Mouse (Mus musculus): ENCODE measurements at regions not wholly inside any gene's neighbourhood (a gene's known extent, or its start where the extent isn't known, plus 50 kb on each side); places are given as distances from the start of the nearest gene placed in this dataset.

DNA sequence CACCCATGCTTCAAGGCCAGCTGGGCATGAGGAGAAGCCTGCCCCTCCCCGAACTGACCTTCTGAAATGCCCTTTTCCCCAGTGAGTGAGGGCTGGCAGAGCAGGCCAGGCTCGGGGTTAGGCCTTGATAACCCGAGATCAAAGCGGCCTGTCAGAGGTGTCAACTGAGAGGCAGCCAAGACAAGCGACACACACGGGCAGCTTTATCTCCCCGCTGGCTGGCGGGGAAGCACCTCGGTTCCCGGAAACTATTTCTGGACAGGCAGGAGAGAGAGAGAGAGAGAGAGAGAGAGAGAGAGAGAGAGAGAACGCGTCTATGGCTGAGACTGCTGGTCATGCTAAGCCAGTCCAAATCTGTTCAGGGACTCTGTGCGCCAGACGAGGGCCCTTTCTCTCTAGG, 95.3 kb upstream of the Tbx3 start:
- DNase-seq (ENCODE audit: low spot score in 2 of 2): no peak

DNA sequence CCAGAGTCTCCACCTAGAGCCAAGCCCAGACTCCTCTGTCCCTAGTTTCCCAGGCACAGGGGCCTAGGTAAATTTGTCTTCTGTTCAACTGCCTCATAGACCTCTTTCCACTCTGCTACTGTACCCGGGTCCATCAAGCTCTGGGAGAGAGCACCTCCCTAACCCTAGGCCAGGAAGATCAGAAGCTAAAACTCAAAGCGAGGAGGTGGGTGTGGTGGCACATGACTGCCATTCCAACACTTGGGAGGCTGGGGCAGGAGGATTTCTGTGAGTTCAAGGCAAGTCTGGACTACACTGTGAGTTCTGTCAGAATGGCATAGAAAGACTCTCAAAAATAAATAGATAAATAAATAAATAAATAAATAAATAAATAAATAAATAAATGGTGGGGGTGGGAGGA, 91.2 kb upstream of the Tbx3 start:
- no peak for DNase-seq (ENCODE audit: low spot score in 2 of 2)

DNA sequence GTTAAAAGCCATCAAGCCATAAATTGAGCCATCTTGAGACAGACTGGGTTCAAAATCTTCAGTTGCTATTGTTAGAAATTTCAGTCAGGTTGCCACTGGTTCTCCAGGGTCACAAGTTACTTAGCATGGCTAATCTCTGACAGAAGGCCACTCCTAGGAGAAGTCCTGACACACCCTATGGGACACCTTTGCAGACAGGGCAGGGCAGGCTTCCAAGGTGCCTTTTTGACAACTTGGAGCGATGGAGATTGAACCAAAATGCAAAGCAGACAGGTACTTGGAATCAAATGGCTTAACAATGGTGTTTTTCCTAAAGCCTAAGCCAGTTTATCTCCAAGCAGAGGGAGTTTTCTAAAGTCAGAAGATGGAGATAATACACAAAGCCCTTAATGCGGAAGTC, 90.7 kb upstream of the Tbx3 start:
- DNase-seq (ENCODE audit: low spot score in 2 of 2): no peak

DNA sequence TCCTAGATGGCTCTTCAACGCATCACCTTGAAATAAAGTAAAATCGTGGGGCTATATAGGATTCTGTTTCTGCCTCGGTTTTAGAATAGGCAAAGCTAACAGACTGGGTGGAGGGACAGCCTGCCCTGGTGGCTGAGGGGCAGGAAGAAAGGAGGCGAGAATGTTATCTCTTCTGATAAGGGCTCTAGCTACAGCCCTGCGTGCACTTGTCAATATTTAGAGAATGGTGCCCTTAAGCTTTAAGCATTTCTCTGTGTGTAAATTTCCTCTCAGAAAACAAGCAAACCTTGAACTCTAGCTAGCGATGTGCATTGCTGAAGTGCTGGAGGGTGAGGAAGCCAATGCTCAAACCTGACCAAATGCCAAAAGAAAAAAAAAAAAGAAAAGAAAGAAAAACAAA, 90.1 kb upstream of the Tbx3 start:
- no peak for DNase-seq (ENCODE audit: low spot score in 2 of 2)

DNA sequence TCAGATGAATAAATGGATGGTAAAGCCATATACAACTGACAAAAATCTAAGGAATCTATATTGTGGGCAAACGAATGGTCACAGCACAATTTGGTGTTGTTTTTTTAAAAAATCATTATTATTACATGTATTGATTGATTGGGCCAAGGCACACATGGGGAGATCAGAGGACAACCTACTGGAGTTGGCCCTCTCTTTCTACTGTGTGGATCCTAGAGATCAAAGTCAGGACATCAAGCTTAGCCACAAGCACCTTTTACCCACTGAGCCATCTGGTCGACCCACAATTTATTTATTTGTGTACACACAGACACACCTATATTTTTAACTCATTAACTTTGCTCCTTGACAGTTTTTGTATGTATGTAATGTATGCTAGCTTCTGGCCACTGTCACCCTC, 89.7 kb upstream of the Tbx3 start:
- no peak for DNase-seq (ENCODE audit: low spot score in 2 of 2)

DNA sequence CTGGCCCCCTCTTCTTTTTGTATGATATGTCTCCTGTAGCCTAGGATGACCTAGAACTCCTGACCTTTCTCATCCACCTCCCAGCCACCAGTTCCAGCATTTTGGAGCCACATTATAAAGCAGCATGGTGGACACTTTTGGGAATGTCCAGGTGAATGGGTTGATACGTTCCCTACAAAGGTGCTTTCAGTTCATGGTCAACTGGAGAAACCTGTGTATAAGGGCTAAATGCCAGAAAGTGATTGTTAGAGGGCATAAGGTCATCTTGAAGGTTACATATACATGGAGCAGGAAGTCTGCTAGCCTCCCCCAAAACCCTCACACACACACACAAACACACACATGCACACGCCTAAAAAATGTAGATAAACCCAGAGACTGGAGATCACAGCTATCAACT, 86.1 kb upstream of the Tbx3 start:
- no peak for DNase-seq (ENCODE audit: low spot score in 2 of 2)

DNA sequence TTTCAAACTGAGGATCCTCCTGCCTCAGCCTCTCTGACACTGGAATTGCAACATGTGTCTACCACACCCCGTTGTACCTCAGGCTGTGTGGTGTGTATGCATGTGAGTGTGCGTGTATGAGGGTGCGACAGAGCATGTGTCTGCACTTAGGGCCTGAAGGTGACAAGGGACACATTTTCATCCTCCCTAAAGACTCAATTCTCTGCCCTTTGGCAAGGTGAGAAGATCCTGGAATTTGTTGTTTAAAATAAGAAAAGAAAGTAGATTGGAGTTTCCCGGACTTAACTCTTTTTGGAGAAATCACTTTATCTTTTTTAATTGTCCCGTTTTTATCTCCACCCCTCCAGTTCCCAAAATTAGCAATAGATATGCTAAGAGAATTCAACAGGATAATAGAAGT, 85.6 kb upstream of the Tbx3 start:
- no peak for DNase-seq (ENCODE audit: low spot score in 2 of 2)

DNA sequence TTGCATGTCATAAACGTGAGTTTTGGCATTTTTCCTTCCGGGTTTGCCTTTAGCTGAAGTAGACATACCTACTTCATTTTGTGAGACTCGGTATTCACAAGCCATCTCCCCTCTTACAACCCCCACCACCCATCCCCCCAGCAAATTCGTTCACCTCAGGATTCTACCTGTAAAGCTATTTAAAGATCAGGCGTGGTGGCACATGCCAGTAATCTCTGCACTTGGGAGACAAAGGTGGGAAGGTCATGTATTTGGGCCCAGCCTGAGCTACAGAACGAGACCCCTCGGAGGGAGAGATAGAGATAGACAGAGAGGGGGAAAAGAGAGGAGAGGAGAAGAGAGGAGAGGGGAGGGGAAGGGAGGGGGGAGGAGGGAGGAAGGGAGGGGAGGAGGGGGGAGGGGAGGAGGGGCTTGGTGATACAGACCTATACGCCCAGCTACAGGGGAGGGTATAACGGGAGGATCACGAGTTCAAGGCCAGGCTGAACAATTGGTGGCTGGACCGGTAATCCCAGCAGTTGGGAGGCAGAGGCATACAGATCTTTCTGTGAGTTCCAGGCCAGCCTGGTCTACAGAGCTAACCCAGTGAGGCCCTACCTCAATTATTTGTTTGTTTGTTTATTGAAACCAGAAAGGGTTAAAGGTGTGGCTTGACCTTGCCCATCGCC, 83.9 kb upstream of the Tbx3 start:
- no peak for DNase-seq (ENCODE audit: low spot score in 2 of 2)

DNA sequence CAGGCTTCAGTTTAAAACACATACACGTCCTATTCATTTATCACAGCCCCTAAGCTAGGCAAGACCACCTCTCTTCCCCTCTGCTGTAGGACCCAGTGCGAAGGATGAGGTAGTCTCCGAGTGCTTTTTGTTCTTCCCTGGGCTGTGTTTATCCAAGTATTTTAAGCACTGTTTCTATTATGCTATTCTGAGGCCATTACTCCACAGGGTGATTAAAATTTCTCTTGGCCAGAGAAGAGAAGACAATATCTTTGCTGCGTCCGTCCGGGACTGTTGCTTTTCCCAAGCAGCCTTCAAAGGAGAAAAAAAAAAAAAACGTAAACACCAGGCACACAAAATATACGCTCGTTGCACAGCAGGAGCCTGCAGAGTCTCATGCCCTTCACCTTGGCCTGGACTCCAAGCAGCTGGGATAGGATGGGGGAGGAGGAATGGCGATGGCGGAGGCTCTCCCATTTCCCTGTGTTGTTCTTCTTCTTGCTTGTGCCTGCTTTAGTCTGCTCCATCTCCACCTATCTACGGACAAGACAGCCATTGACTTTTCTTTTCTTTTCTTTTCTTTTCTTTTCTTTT, 83.1 kb upstream of the Tbx3 start:
- DNase-seq (ENCODE audit: low spot score in 2 of 2): no peak

DNA sequence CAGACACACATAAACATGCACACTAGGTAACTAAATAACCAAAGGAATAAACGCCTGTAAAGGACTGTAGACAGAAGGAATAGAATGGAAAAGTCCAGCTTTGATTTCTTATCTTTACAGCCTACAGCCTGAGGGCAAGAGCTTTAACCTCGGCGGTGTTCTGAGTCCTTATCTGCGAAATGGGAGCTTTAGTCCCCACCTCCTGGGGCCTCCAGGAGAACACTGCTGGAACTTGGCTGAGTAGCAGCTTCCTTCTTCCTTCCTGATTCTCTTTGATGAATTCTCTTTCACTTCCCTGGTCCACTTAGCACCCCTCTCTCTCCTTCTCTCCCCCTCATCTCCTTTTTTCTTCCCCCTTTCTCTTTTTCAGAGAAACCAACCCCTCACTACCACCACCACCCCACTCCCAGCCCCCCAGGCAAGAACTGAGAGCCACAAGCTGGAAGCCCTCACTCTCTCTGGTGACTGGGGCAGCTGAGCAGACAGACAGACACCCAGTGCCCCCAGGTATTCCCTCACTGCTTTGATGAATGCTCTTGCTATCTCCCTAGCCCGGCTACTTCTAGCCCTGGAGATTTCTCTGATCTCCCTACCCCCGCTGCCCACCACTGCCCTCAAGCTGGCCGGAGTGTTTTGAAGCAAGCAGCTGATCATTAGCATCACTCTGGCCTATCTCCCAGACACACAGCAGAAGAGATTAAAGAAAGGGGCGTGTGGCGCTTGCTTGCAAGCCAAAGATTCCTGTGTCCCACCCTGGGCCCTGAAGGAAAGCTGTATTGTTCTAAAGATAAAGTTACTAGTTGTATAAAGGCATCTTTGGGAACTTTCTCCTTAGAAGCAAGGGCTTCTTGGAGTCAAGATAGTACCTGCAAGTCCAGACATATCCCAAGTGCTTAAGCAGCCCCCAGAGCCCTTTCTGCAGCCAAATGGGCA, 81.9 kb upstream of the Tbx3 start:
- DNase-seq (ENCODE audit: low spot score in 2 of 2): no peak

DNA sequence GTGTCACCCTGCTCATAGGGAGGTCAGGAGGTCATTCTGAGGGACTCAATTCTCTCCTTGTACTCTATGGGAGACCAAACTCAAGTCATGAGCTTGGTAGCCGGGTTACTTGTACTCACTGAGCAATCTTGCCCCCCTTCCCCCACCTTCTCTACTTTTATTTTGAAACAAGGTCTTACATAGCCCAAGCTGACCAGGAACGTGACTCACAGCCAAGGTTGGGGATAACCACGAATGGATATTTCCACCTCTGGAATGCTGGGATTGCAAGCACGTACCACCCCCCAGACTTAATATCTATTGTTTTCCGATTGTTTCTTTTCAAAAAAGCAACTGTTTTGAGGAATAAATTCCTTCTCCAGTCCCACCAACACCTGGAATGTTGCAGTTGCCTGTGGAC, 79.2 kb upstream of the Tbx3 start:
- DNase-seq (ENCODE audit: low spot score in 2 of 2): no peak

DNA sequence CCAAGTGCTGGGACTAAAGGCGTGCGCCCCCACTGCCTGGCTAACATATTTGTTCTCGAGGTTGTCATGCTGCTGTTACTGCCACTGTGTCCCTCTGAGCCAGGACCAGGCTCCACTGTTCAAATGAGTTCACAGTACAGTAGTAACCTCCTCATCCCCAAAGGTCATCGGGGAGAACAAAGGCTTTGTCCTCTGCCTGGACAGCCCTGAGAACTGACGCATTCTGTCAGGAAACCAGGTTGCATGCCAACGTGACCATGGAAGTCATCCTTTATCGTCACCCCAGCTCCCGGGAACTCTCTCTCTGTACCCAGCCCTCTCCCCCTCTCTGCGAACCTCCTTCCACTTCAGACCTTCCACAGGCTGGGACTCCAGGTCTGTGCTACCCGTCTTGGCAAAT, 77.6 kb upstream of the Tbx3 start:
- DNase-seq (ENCODE audit: low spot score in 2 of 2): no peak

DNA sequence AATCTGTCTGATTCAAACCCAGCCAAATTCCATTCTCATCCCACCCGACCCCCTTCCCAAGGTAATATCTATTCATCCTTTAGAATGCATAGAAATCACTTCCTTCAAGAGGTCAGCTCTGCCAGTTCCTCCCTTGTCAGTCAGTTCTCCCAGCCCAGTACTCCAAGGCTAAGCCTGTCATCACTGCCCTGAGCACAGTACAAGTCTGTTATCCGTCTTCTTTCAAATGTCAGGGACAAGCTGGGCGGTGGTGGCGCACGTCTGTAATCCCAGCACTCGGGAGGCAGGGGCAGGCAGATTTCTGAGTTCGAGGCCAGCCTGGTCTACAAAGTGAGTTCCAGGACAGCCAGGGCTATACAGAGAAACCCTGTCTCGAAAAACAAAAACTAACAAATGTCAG, 75.9 kb upstream of the Tbx3 start:
- DNase-seq (ENCODE audit: low spot score in 2 of 2): no peak

DNA sequence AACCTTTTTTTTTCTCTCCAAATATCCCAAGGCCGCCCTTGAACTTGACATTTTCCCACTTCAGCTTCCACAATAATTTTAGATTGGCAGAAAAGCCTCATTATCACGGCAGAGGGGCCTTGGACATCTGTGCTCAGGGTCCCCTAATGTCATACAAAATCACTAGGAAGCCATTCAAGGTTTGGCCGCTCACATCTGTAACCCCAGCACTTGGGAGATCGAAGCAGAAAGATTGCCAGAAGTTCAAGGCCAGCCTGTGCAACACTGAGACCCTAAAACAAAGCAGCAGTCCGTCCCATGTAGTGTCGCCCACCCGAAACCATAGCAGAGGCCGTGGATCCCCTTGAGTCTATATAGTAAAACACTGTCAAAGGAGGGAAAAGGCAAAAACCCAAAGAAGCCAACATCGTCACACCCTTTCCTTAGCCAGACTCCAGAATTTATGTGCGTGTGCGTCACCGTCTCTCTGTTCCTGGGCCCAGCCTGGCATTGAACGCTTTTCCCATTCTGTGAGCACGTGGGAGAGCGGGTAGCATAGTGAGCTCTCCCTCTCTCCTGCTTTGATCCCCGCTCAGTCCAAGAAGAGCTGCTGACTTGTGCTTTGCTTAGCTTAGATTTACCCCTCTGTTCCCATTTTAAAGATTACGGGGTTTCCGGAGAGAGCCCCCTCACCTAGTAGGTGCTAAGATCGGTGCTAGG, 74.0 kb upstream of the Tbx3 start:
- no peak for DNase-seq (ENCODE audit: low spot score in 2 of 2)

DNA sequence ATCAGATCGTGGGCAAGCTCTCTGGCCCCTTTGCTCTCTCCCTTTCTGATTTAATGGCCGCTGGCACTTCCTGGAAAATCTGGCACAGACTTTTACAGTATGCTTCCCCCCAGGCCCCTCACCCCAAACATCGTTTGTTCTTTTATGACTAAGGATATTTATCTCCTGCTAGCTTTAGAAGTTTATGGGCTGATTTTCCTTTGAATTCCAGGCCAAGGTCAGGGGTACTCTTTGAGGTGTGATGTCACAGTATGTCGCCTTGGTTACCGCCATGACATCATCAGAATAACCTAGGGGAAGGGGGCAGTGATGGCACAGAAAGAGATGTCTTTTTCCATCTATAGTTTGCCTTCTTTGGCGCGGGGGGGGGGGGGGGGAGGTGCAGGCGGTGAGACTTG, 73.5 kb upstream of the Tbx3 start:
- no peak for DNase-seq (ENCODE audit: low spot score in 2 of 2)

DNA sequence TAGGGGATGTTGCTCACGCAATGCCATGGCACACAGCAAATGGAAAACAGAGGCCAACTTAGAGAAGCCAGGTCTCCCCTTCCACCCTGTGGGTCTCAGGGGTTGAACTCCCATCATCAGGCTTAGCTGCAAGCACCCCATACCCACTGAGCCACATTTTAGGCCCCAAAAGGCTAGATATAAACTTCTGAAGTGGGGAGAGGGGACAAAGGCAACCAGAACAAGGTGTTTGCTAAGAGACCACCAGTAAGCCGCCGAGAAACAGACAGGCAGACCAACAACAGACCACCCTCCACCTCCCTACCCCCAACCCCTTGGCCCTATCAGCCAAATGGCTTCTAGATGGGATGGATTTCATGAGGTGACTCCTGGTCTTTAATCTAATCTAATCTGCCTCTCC, 72.9 kb upstream of the Tbx3 start:
- DNase-seq (ENCODE audit: low spot score in 2 of 2): no peak

DNA sequence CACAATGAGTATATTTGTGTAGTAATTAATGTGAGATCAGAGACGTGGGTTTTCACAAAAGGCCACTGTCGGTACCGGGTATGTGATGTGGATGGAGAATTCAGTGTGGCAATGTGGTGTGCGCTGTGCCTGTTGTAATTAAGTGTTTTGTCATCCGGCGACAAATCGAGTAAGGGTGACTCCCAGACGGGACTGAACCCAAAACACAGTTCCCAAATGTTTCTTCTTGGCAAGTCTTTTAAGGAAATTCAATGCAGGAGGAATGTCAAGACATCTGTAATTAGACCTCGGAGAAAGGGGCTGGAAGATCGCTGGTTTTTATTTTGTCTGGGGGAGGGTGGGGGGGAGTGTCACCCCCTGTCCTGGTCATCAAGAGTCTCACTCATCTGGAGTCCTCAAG, 72.3 kb upstream of the Tbx3 start:
- DNase-seq (ENCODE audit: low spot score in 2 of 2): no peak

DNA sequence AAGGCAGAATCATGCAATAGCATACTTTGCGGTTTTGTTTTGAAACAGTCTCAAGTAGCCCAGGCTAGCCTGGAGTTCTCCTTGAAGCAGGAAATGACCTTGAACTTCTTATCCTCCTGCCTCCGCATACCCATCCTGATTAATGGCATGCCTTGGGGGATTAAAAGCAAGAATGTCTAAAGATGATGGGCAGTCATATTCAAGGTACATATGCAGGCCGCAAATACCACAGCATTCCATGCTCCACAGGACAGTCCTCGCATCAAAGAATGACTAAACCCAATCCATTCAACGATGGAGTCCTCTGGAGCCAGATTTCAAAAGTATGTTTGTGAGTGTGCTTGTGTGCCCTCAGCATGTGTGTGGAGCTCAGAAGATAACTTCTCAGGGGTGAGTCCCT, 69.1 kb upstream of the Tbx3 start:
- no peak for DNase-seq (ENCODE audit: low spot score in 2 of 2)

DNA sequence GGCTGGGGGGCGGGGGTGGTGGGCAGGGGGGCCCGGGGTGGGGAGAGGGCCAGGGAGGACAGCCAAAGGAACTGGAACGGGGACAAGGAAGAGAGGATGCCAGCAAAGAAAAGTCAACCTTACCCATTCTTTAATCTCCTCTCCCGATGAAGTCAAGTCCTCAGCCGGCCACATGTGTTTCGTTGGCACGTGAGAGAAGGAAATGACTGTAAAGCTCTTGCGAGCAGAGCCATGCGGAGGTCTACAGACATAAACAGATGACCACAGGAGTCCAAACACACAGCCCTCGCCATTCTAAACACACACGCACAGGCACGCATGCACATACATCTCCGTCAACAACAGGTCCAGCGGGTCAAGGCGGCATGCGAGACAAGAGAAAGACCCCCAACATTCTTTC, 68.5 kb upstream of the Tbx3 start:
- no peak for DNase-seq (ENCODE audit: low spot score in 2 of 2)

DNA sequence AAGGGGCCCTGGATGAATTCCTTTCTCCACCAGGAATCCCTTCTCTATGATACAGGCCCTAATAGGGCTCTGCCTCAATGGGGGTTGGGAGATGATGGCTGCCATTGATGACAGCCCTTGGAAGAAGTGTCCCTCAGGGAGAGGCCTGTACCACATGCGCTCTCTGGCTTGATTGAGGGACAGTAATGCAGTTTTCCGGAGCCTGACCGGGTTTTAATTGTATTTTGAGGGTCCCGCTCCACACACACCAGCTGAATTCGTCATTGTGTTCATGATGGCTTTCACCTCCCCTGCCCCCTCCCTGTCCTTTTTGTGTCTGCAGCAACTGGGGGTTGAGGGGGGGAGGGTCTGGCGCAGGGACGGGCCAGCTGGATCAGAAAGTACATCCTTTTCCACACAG, 65.0 kb upstream of the Tbx3 start:
- no peak for DNase-seq (ENCODE audit: low spot score in 2 of 2)

DNA sequence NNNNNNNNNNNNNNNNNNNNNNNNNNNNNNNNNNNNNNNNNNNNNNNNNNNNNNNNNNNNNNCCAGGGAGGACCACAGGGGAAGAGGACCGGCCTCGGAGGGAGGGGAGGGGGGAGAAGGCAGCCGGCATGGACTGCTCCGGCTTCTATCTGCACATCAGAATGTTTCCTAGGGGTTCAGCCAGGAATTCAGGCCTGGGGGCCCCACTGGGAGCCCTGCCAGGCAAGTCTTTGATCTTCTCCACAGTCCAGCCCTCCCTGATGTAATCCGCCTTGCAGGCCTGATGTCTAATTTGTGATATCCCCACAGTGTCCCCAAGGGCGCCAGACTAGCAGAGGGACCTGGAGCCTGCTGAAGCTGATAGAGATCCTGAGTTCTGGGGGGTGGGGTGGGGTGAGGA, 57.1 kb upstream of the Tbx3 start:
- no peak for DNase-seq (ENCODE audit: low spot score in 2 of 2)

DNA sequence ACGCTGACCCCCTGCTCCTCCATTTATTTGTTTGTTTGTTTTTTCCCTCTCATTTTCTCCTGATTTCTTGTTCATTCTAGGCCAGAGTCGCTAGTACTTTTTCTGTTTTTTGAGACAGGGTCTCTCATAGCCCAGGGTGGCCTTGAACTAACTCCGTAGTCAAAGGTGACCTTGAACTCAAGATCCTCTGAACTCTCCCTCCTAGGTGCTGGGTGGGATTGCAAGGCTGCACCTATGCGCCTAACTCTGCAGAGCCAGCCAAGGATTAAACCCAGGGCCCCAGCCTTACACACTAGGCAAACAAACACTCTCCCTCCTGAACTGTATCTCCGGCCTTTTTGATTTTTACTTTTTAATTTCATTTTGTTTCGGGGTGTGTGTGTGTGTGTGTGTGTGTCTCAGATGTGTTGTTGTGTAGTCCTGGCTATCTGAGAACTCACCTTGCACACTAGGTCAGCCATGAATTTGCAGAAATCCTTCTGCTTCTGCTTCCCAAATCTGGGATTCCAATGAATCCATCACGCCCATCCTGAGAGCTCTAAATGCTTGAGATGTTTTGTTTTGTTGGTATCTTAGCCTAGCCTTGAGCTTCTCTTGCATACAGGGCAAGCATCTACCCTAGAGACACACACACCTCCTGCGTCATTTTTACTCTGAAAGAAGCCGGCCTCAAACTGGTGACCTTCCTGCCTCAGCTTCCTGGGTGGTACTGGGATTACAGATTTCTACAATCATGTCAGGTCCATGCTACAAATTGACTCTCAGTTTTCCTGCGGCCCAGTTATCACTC, 56.3 kb upstream of the Tbx3 start:
- DNase-seq (ENCODE audit: low spot score in 2 of 2): no peak

Data from natural killer cell, adult 2 months (primary cell).